Mouse (Mus musculus) E14TG2a.4 (cell line): ENCODE results near the gene Rap1gap2.

Source experiments
- CTCF ChIP-seq: conservative IDR thresholded peaks from 2 replicates; pipeline ENCODE4 v1.5.1; 2014; ENCODE audit warnings: low read length
- NANOG ChIP-seq: IDR thresholded peaks from 2 replicates; pipeline ENCODE4 v1.6.1; 2014; ENCODE audit warnings: borderline replicate concordance, low read length, mixed read lengths

DNA sequence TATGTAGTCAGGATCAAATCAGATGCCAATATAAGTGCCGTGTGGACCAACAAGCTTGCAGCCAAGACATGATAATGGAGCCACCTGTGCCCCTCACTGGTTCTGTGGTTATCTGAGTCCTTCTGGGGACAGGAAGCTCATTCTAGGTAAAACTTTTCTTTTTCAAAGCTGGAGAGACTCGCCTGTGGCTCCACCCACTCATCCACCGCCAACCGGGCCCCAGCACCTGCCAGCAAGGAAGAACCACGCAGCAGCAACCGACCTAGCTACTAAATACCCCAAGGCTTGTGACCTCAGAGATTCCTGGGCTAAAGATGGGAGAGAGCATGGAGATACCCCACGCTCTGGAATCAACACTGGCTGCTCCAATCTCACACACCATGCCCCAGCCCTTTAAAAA is 205.5 kb downstream of the Rap1gap2 start:
- TF ChIP-seq CTCF (no peak), NANOG (no peak)
